Mouse (Mus musculus) MEL (cell line): Measurements from ENCODE around the gene Daam2. TPM values are rescaled to one million over a fixed set of nuclear protein-coding genes. Genes with fewer than 3 reads are reported as not detected.
A peak's percentile ranks its signal among the peaks of the same experiment; 100 is the strongest.

Experiments used
- DNase-seq: peaks from one replicate; pipeline ENCODE4 v3.0.0; 2011; ENCODE audit warnings: low read depth, low spot score
- H3K27ac ChIP-seq: 2 replicates; pipeline ENCODE4 v1.5.1; 2012; ENCODE audit warnings: low read depth, mild to moderate bottlenecking, control low read depth, low read length, moderate library complexity; ENCODE audit not compliant: control insufficient read depth
- H3K27me3 ChIP-seq, 2 experiments: fragments of 150-350 bp in 1 of 2; sonication (generic) in 1 of 2; 2 replicates each; pipeline ENCODE4 v1.6.1; 2012; ENCODE audit warnings: low read length in 2 of 2, mild to moderate bottlenecking in 2 of 2, improper control_type of control experiment in 1 of 2, moderate library complexity in 1 of 2; ENCODE audit not compliant: insufficient read depth in 2 of 2, control insufficient read depth in 1 of 2
- H3K36me3 ChIP-seq, 2 experiments: 2 replicates each; pipeline ENCODE4 v1.6.1; 2012 to 2014; ENCODE audit warnings: low read length in 2 of 2, improper control_type of control experiment in 1 of 2, inconsistent platforms in 1 of 2, mild to moderate bottlenecking in 1 of 2; ENCODE audit not compliant: insufficient read depth in 2 of 2, control insufficient read depth in 1 of 2
- H3K4me1 ChIP-seq, 2 experiments: fragments of 150-350 bp in 1 of 2; sonication (generic) in 1 of 2; 2 replicates each; pipeline ENCODE4 v1.6.1; 2012; ENCODE audit warnings: low read length in 2 of 2, improper control_type of control experiment in 1 of 2, mild to moderate bottlenecking in 1 of 2; ENCODE audit not compliant: insufficient read depth in 2 of 2, control insufficient read depth in 1 of 2
- H3K4me3 ChIP-seq, 2 experiments: fragments of 150-350 bp in 1 of 2; sonication (generic) in 1 of 2; 2 replicates each; pipeline ENCODE4 v1.5.1; 2012; ENCODE audit warnings: low read depth in 2 of 2, low read length in 2 of 2, mild to moderate bottlenecking in 2 of 2, moderate library complexity in 2 of 2, control low read depth in 1 of 2, improper control_type of control experiment in 1 of 2; ENCODE audit not compliant: control insufficient read depth in 1 of 2, insufficient read depth in 1 of 2
- H3K79me2 ChIP-seq: 2 replicates; pipeline ENCODE4 v1.6.1; 2012; ENCODE audit warnings: mild to moderate bottlenecking, low read length, moderate library complexity; ENCODE audit not compliant: control insufficient read depth, poor library complexity, insufficient read depth
- H3K9ac ChIP-seq: 2 replicates; pipeline ENCODE4 v1.6.1; 2012; ENCODE audit warnings: low read depth, mild to moderate bottlenecking, control low read depth, low read length, moderate library complexity; ENCODE audit not compliant: control insufficient read depth, poor library complexity, severe bottlenecking
- H3K9me3 ChIP-seq: fragments of 150-350 bp; sonication (generic); replicated peaks from 2 replicates; pipeline ENCODE4 v1.6.1; 2012; ENCODE audit warnings: mild to moderate bottlenecking, low read length, improper control_type of control experiment, moderate library complexity; ENCODE audit not compliant: insufficient read depth
- CHD2 ChIP-seq: IDR thresholded peaks from 2 replicates; pipeline ENCODE4 v1.6.1; 2011; ENCODE audit warnings: low read length, improper control_type of control experiment
- ELF1 ChIP-seq: IDR thresholded peaks from 2 replicates; pipeline ENCODE4 v1.6.1; 2014; ENCODE audit warnings: low read depth, mild to moderate bottlenecking, inconsistent platforms, low read length, improper control_type of control experiment, moderate library complexity
- GATA1 ChIP-seq: IDR thresholded peaks from 2 replicates; pipeline ENCODE4 v1.6.1; 2011; ENCODE audit warnings: low read depth, low read length, improper control_type of control experiment
- HCFC1 ChIP-seq: IDR thresholded peaks from 2 replicates; pipeline ENCODE4 v1.6.1; 2012; ENCODE audit warnings: low read depth, mild to moderate bottlenecking, inconsistent platforms, low read length, improper control_type of control experiment, moderate library complexity
- JUND ChIP-seq: IDR thresholded peaks from 2 replicates; pipeline ENCODE4 v1.6.1; 2011; ENCODE audit warnings: low read depth, mild to moderate bottlenecking, improper control_type of control experiment, low read length
- MAFK ChIP-seq: IDR thresholded peaks from 2 replicates; pipeline ENCODE4 v1.6.1; 2011; ENCODE audit warnings: low read depth, mild to moderate bottlenecking, low read length, improper control_type of control experiment, borderline replicate concordance
- MAX ChIP-seq: IDR thresholded peaks from 2 replicates; pipeline ENCODE4 v1.6.1; 2011; ENCODE audit warnings: low read length, improper control_type of control experiment
- MAZ ChIP-seq: IDR thresholded peaks from 2 replicates; pipeline ENCODE4 v1.6.1; 2012; ENCODE audit warnings: low read depth, mild to moderate bottlenecking, inconsistent platforms, low read length, improper control_type of control experiment
- MEF2A ChIP-seq: IDR thresholded peaks from 2 replicates; pipeline ENCODE4 v1.6.1; 2014; ENCODE audit warnings: low read depth, mild to moderate bottlenecking, inconsistent platforms, low read length, improper control_type of control experiment; ENCODE audit not compliant: poor library complexity, insufficient replicate concordance, severe bottlenecking; ENCODE audit errors: extremely low read depth
- MXI1 ChIP-seq: IDR thresholded peaks from 2 replicates; pipeline ENCODE4 v1.6.1; 2011; ENCODE audit warnings: mild to moderate bottlenecking, low read depth, low read length, improper control_type of control experiment
- POLR2AphosphoS2 ChIP-seq: IDR thresholded peaks from 2 replicates; pipeline ENCODE4 v1.6.1; 2011; ENCODE audit warnings: low read length, improper control_type of control experiment
- POLR2AphosphoS5 ChIP-seq: IDR thresholded peaks from 2 replicates; pipeline ENCODE4 v1.6.1; 2012; ENCODE audit warnings: low read depth, borderline replicate concordance, mild to moderate bottlenecking, inconsistent platforms, low read length, moderate library complexity, mixed read lengths
- RAD21 ChIP-seq: IDR thresholded peaks from 2 replicates; pipeline ENCODE4 v1.6.1; 2011; ENCODE audit warnings: mild to moderate bottlenecking, low read depth, low read length, improper control_type of control experiment
- SIN3A ChIP-seq: IDR thresholded peaks from 2 replicates; pipeline ENCODE4 v1.6.1; 2012; ENCODE audit warnings: low read length, improper control_type of control experiment, inconsistent platforms
- TAL1 ChIP-seq: IDR thresholded peaks from 2 replicates; pipeline ENCODE4 v1.6.1; 2012; ENCODE audit warnings: mild to moderate bottlenecking, inconsistent platforms, low read length, moderate library complexity, mixed read lengths
- TBP ChIP-seq: IDR thresholded peaks from 2 replicates; pipeline ENCODE4 v1.8.0; 2011; ENCODE audit warnings: low read depth, low read length, improper control_type of control experiment
- TCF12 ChIP-seq: IDR thresholded peaks from 2 replicates; pipeline ENCODE4 v1.6.1; 2014; ENCODE audit warnings: low read depth, mild to moderate bottlenecking, inconsistent platforms, low read length, improper control_type of control experiment, moderate library complexity
- USF1 ChIP-seq: IDR thresholded peaks from 2 replicates; pipeline ENCODE4 v1.6.1; 2014; ENCODE audit warnings: low read depth, mild to moderate bottlenecking, inconsistent platforms, low read length, improper control_type of control experiment, moderate library complexity
- ZC3H11A ChIP-seq: IDR thresholded peaks from 2 replicates; pipeline ENCODE4 v1.6.1; 2012; ENCODE audit warnings: low read depth, mild to moderate bottlenecking, inconsistent platforms, low read length, improper control_type of control experiment
- ZKSCAN1 ChIP-seq: IDR thresholded peaks from 2 replicates; pipeline ENCODE4 v1.6.1; 2012; ENCODE audit warnings: low read depth, mild to moderate bottlenecking, inconsistent platforms, low read length, improper control_type of control experiment, moderate library complexity
- ZMIZ1 ChIP-seq: IDR thresholded peaks from 2 replicates; pipeline ENCODE4 v1.6.1; 2012; ENCODE audit warnings: low read depth, mild to moderate bottlenecking, inconsistent platforms, low read length, improper control_type of control experiment, moderate library complexity
- ZNF384 ChIP-seq: IDR thresholded peaks from 2 replicates; pipeline ENCODE4 v1.6.1; 2012; ENCODE audit warnings: low read depth, mild to moderate bottlenecking, inconsistent platforms, low read length, improper control_type of control experiment
- polyA plus RNA-seq, 2 experiments: library from polyadenylated mRNA; stranded (reverse) in 1 of 2; unstranded in 1 of 2; fragments of >175 nt in 1 of 2; fragments of >200 nt in 1 of 2; gene quantifications; 2 replicates each; pipeline versions ENCODE4 v1.2.1 to v1.2.4; 2012; ENCODE audit warnings: low replicate concordance in 2 of 2, low read depth in 1 of 2; ENCODE audit not compliant: insufficient read length in 2 of 2, insufficient read depth in 1 of 2, missing spikeins in 1 of 2
- total RNA-seq: library from RNA; depleted of rRNA; stranded (reverse); fragments of 300-350 nt; gene quantifications from 2 replicates; pipeline ENCODE4 v1.2.3, GENCODE M21; 2012

Gene Daam2
- total and polyA plus RNA-seq, 3 experiments: 0.04 to 0.28 TPM; not detected in 1

GRCm38 (mm10) chr17:49431176-49431575, 133.0 kb downstream of the Daam2 start:
- H3K27ac ChIP-seq: no peak overlapping the region
- no peak for TF ChIP-seq ZMIZ1
- no peak for TF ChIP-seq GATA1
- no peak for TF ChIP-seq HCFC1
- no peak for TF ChIP-seq ZKSCAN1
- no peak for TF ChIP-seq USF1
- no peak for TF ChIP-seq ELF1
- TF ChIP-seq POLR2AphosphoS5: no peak
- TF ChIP-seq ZNF384: no peak
- TF ChIP-seq RAD21: no peak
- TF ChIP-seq ZC3H11A: no peak
- TF ChIP-seq JUND: no peak
- H3K79me2 ChIP-seq: peaks cover 5% of the 10 kb centered on the region
- no peaks in the 10 kb centered on the region for H3K27me3 ChIP-seq
- peaks cover 9 to 36% of the 10 kb centered on the region in 2 experiments; a peak in 3 of 4 replicates for H3K4me1 ChIP-seq
- H3K9ac ChIP-seq: no peak overlapping the region
- peaks cover 2 to 15% of the 10 kb centered on the region in 2 experiments; a peak in 3 of 4 replicates for H3K36me3 ChIP-seq
- DNase-seq: no peak
- no peaks in the 10 kb centered on the region for H3K9me3 ChIP-seq
- H3K4me3 ChIP-seq: no peak overlapping the region

GRCm38 (mm10) chr17:49430136-49430535, 134.0 kb downstream of the Daam2 start:
- peaks cover 8 to 32% of the 10 kb centered on the region in 2 experiments; a peak in 3 of 4 replicates for H3K4me1 ChIP-seq
- no peak overlapping the region for H3K4me3 ChIP-seq
- peaks cover 0 to 15% of the 10 kb centered on the region in 2 experiments; a peak in 2 of 4 replicates for H3K36me3 ChIP-seq
- peaks cover 5% of the 10 kb centered on the region for H3K79me2 ChIP-seq
- no peak overlapping the region for H3K27ac ChIP-seq
- no peak for DNase-seq
- TF ChIP-seq MXI1 (no peak), POLR2AphosphoS2 (no peak), USF1 (no peak), SIN3A (no peak), TBP (no peak), HCFC1 (no peak), ZNF384 (no peak)
- no peaks in the 10 kb centered on the region for H3K27me3 ChIP-seq
- H3K9ac ChIP-seq: no peak overlapping the region
- H3K9me3 ChIP-seq: no peaks in the 10 kb centered on the region

GRCm38 (mm10) chr17:49429471-49430129, 134.5 kb downstream of the Daam2 start:
- no peaks in the 10 kb centered on the region for H3K9me3 ChIP-seq
- peaks cover 8 to 29% of the 10 kb centered on the region in 2 experiments; a peak in 3 of 4 replicates for H3K4me1 ChIP-seq
- no peak for DNase-seq

More at GRCm38 (mm10) chr17:49429471-49430129, 134.5 kb downstream of the Daam2 start:
- no peak for TF ChIP-seq MAZ
- TF ChIP-seq MEF2A: no peak
- TF ChIP-seq TAL1: no peak
- TF ChIP-seq TBP: no peak
- no peak for TF ChIP-seq MXI1
- TF ChIP-seq ZC3H11A: no peak
- TF ChIP-seq TCF12: no peak
- TF ChIP-seq MAFK: no peak
- TF ChIP-seq MAX: no peak
- no peak for TF ChIP-seq CHD2
- Histone ChIP-seq H3K9ac (peak overlapping the region; percentile 97), H3K27ac (peak overlapping the region; percentile 87), H3K36me3 (peaks cover 0 to 12% of the 10 kb centered on the region in 2 experiments; a peak in 2 of 4 replicates), H3K79me2 (peaks cover 5% of the 10 kb centered on the region), H3K27me3 (no peaks in the 10 kb centered on the region), H3K4me3 (peak overlapping the region; percentile 80 to 98)
